Mouse (Mus musculus) G1E (cell line): ENCODE data around the gene Pomp.

Experiments
- CTCF ChIP-seq: IDR thresholded peaks from 2 replicates; pipeline ENCODE4 v1.5.1; 2012; ENCODE audit warnings: low read depth, low read length, inconsistent platforms, mixed read lengths
- GATA1 ChIP-seq: IDR thresholded peaks from 2 replicates; pipeline ENCODE4 v1.6.1; 2012; ENCODE audit warnings: borderline replicate concordance, low read length, inconsistent platforms, mixed read lengths
- GATA2 ChIP-seq: IDR thresholded peaks from 2 replicates; pipeline ENCODE4 v1.6.1; 2012; ENCODE audit warnings: low read depth, low read length, inconsistent platforms, borderline replicate concordance
- TAL1 ChIP-seq: conservative IDR thresholded peaks from 2 replicates; pipeline ENCODE4 v1.6.1; 2012; ENCODE audit warnings: low read depth, low read length, inconsistent platforms, mixed read lengths

GRCm38 (mm10) chr5:147834841-147835500 lies 25.3 kb upstream of the Pomp start:
- TF ChIP-seq CTCF: no peak
- TF ChIP-seq GATA1: no peak
- no peak for TF ChIP-seq TAL1
- TF ChIP-seq GATA2: no peak
